Mouse (Mus musculus) thymus, postnatal 14 days (tissue): ENCODE measurements around the gene Egln3.
A peak's percentile ranks its signal among the peaks of the same experiment; 100 is the strongest.

ENCODE experiments used
- DNase-seq: peaks from one replicate; pipeline ENCODE4 v3.0.0; 2021

The Egln3 gene

GRCm38 (mm10) chr12:54203656-54204045 lies at the start of gene Egln3:
Gene Egln3 (minus strand): TSS chr12:54203860.
- DNase-seq, result peak; percentile 92

DNA sequence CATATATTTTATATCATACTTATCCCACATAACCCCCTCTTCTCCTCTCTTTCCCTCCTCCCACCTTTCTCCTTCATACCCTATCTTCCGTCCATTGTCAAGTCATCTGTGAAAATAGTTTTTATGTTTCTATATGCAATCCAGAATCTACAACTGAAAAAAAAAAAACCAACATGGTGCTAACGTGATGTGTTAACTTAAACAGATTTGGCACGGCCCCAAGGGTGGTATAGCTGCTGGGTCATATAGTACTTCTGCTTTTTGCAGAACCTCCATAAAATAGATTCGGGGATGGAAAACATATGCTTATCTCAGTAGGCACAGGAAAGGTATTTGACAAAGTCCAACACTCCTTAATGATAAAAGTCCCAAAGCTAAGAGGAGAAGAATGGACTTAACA lies 49.8 kb upstream of the Egln3 start:
- no peak for DNase-seq

GRCm38 (mm10) chr12:54251942-54252400 lies 48.3 kb upstream of the Egln3 start:
- DNase-seq, result no peak

DNA sequence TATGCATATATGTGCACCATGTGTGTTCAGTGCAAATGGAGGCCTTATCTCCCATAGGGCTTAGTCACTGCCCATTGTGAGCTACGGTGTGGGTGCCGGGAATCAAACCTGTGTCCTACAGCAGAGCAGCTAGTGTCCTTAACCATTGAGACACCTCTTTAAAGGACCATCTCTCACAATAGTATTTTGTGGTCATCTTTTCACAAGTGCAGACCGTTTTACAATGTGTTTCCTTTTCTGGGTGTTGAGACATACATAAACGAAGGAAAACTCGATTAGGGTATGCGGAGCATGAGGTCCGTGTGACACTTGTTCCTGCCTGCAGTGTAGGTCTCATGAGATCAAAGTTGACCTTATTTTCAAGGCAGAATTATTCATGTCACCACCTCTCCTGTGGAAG lies 44.2 kb upstream of the Egln3 start:
- DNase-seq, result no peak

DNA sequence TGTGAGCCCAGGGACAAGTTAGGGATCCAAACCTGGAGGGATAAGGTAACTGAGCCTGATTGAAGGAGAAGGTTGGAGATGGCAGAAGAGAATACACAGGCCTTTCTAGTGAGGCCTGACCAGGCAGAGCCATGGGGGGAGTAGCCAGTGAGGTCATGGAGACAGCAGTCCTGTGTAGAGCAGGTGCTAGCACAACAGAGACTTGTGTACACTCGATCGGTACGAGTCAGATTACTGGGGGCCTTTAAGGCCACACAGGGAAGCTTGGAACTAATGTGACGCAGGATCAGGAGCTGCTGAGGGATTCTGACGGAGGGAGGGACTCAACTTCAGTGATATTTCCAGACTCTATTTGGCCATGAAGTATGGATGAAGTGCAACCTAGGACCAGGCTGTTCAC lies 39.5 kb upstream of the Egln3 start:
- no peak for DNase-seq

- no peak for DNase-seq
Measured at GRCm38 (mm10) chr12:54241976-54242375, 38.3 kb upstream of the Egln3 start.

GRCm38 (mm10) chr12:54233794-54234193 lies 30.1 kb upstream of the Egln3 start:
- DNase-seq, result no peak

GRCm38 (mm10) chr12:54232996-54233603 lies 29.4 kb upstream of the Egln3 start:
- no peak for DNase-seq

DNA sequence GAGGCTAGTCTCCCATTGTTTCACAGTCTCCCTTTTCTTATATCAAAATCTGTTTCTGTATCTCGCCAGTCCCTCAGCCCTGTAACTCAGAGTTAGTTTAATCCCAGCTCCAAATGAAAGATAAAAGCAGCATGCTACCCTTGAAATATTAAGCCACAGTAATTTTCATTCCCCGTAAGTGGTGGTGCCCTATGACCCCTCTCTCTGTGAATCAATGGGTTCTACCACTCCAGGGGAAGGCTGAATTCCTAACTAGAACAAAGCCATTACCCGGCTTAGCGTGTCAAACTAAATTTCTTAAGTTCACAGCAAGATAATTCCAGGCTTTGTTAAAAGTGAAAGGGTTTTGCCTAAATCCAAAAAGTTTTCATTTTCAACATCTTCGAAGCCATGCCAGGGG lies 28.8 kb upstream of the Egln3 start:
- no peak for DNase-seq

GRCm38 (mm10) chr12:54227551-54227950 lies 23.9 kb upstream of the Egln3 start:
- peak; percentile 31 for DNase-seq

- no peak for DNase-seq
Measured at GRCm38 (mm10) chr12:54226341-54226740, 22.7 kb upstream of the Egln3 start.

DNA sequence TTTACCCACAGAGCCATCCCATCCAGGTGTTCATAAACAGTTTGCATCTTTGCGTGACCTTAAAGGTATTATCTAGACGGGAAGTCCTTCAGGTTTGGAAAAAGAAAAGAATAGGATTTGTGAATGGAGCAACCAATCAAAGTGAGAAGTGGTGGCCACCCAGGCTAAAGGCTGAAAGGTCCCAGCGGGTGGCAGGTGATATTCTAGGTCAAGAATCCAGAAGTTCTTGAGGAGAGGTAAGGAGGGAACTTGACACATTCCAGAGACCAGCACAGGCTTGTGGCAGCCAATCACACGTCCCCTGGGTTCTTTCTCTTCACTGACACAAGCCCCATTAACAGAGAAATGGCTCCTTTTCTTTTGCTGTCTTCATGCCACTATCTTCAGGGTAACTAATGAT lies 21.9 kb upstream of the Egln3 start:
- DNase-seq, result no peak

DNA sequence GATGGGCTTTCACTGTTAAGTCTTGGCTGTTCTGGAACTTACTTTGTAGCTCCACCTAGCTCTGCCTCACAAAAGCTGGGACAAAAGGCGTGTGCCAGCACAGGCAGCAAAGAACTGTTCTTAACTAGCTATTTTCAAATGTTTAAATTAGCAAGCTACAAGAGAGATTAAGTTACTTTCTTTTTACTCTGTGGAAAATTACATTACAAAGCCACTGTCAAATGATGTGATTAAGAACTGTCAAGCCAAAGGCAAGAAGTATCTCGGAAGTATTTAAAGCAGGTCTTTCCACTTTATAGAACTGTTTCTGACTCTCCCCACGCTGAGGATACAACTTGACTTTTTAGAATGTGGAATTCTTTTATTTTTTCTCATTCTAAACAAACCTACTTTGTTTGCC lies 21.4 kb upstream of the Egln3 start:
- no peak for DNase-seq

- DNase-seq, result no peak
Measured at GRCm38 (mm10) chr12:54222036-54222760, 18.5 kb upstream of the Egln3 start.

- DNase-seq, result no peak
Measured at GRCm38 (mm10) chr12:54216673-54217072, 13.0 kb upstream of the Egln3 start.

- no peak for DNase-seq
Measured at GRCm38 (mm10) chr12:54214426-54214825, 10.8 kb upstream of the Egln3 start.

GRCm38 (mm10) chr12:54213871-54214270 lies 10.2 kb upstream of the Egln3 start:
- DNase-seq, result no peak

- DNase-seq, result no peak
Measured at GRCm38 (mm10) chr12:54213230-54213629, 9.6 kb upstream of the Egln3 start.

GRCm38 (mm10) chr12:54209182-54209563 lies 5.5 kb upstream of the Egln3 start:
- DNase-seq, result no peak

DNA sequence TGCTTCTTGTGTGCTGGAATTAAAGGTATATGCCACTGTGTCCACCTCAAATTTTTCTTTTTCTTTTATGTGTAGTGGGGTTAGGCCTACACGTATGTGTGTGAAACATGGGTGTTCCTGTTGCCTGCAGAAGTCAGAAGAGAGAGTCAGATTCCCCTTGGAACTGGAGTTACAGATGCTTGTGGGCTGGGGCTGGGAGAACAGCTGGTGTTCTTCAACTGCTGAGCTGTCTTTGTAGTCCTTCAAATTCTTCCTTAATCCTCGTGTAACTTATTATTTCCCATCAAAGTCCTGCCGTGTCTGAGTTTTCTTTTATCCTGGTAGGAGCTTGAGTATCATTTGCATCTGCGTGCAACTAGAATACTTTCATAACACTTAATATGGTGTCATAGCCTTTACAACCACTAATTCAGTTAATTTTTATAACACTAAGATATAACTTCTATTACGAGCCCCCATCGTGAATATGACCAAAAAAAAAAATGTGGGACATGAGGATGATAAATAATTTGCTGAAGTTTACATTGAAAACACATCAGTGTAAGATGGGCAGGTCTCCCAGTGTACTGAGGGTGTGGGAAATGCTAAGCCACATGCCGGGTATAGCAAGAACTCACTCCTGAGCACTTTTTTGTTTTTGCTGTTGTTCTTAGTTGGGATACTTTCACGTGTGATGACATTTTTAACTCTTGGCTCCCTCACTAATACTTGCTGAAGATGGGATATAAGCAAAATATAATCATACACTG lies 4.9 kb upstream of the Egln3 start:
- no peak for DNase-seq

DNA sequence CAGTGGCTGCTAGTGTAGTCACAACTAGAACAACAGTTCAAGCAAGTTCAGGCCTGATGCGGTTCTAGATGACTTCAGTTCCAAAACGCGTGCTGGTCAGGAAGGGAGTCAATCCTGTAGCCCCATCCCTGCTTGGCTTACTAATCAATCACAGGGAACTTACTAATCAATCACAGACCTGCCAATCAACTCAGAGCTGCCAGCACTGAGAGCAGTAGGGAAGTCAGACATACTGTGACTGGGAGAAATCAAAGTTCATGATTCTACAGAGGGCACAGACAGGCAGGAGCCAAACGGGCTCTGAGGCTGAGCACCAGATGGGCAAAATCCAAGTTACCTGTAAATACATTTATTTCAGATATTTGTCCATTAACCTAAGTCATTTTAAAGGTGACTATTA lies 2.1 kb upstream of the Egln3 start:
- no peak for DNase-seq

- peak; percentile 84 for DNase-seq
Measured at GRCm38 (mm10) chr12:54205195-54205594, 1.5 kb upstream of the Egln3 start.

GRCm38 (mm10) chr12:54202765-54203655 lies 650 bp downstream of the Egln3 start:
- peak; percentile 60 for DNase-seq
